In genomic region chr5:29740651-29741050, GRCm38 (mm10) we compare ENCODE assay signal across 22 mouse cellular contexts. TPM values are rescaled to one million over a fixed set of nuclear protein-coding genes. Genes with fewer than 3 reads are reported as not detected.
A peak's percentile ranks its signal among the peaks of the same experiment; 100 is the strongest.
DNase-seq lines count a peak whose midpoint lies in the region; ATAC-seq and TF ChIP-seq lines count a peak whose summit lies in the region.
"Had no signal": no experiment of that assay in that cellular context is flagged by ENCODE, and none has a peak within 500 bp of the region (broad histone marks: within the 10 kb centered on the region; RNA-seq: fewer than 3 reads in every experiment).

No protein-coding gene starts in this region.

- H3K27ac ChIP-seq in heart, embryonic 12.5 days (ENCODE audit: poor library complexity, severe bottlenecking), result no peak overlapping the region
- H3K27ac ChIP-seq in heart, postnatal 0 days (ENCODE audit: low read depth), result peak overlapping the region; percentile 16; the same call in 1 of the 2 replicates
- 0 out of 2 replicates have a peak overlapping the region, but pooled peaks have one; percentile 53 for H3K27ac ChIP-seq in liver, postnatal 0 days (ENCODE audit: low read depth)
- H3K27ac ChIP-seq in liver, embryonic 12.5 days, result no peak overlapping the region
- H3K27ac ChIP-seq: embryonic facial prominence, embryonic 12.5 days; forebrain, embryonic 15.5 days; hindbrain, embryonic 15.5 days had no signal

- WGBS in heart, embryonic 12.5 days, result 81% methylated on average over 1 of the region's 1 CpGs
- 33% methylated on average over 1 of the region's 1 CpGs for WGBS in heart, postnatal 0 days
- WGBS in liver, postnatal 0 days (ENCODE audit: insufficient replicate concordance), result 40% methylated on average over 1 of the region's 1 CpGs
- 52% methylated on average over 1 of the region's 1 CpGs for WGBS in liver, embryonic 12.5 days (ENCODE audit: insufficient replicate concordance)

- H3K4me1 ChIP-seq in heart, embryonic 12.5 days (replicated peaks), result peaks cover 39% of the 10 kb centered on the region
- peaks cover 24% of the 10 kb centered on the region for H3K4me1 ChIP-seq in heart, postnatal 0 days (ENCODE audit: control insufficient read depth, insufficient read depth)
- H3K4me1 ChIP-seq in liver, postnatal 0 days (ENCODE audit: insufficient read depth), result peaks cover 25% of the 10 kb centered on the region
- H3K4me1 ChIP-seq in liver, embryonic 12.5 days, result peaks cover 59% of the 10 kb centered on the region

- H3K9ac ChIP-seq in heart, embryonic 12.5 days, result peak overlapping the region; percentile 45; the same call in 1 of the 2 replicates
- H3K9ac ChIP-seq in heart, postnatal 0 days (replicated peaks; ENCODE audit: low read depth, low read length), result peak overlapping the region; percentile 16; the same call in 1 of the 2 replicates
- no peak overlapping the region for H3K9ac ChIP-seq in liver, postnatal 0 days (replicated peaks)
- H3K9ac ChIP-seq in liver, embryonic 12.5 days, result no peak overlapping the region
- H3K9ac ChIP-seq: embryonic facial prominence, embryonic 12.5 days; forebrain, embryonic 15.5 days; hindbrain, embryonic 15.5 days had no signal

- H3K27me3 ChIP-seq in heart, embryonic 12.5 days (replicated peaks), result no peaks in the 10 kb centered on the region
- no peaks in the 10 kb centered on the region for H3K27me3 ChIP-seq in heart, postnatal 0 days (ENCODE audit: control insufficient read depth, insufficient read depth, low read length)
- no peaks in the 10 kb centered on the region for H3K27me3 ChIP-seq in liver, postnatal 0 days (ENCODE audit: insufficient read depth, low read length)
- H3K27me3 ChIP-seq in liver, embryonic 12.5 days (replicated peaks), result no peaks in the 10 kb centered on the region
- H3K27me3 ChIP-seq: embryonic facial prominence, embryonic 12.5 days; forebrain, embryonic 15.5 days; hindbrain, embryonic 15.5 days had no signal

- intact Hi-C loops in heart, postnatal 25 days (cut with DNase I), result no loop called here

- H3K4me2 ChIP-seq in heart, embryonic 12.5 days, result no peak overlapping the region
- H3K4me2 ChIP-seq in heart, postnatal 0 days (ENCODE audit: low read depth, low read length), result no peak overlapping the region
- H3K4me2 ChIP-seq in liver, postnatal 0 days (ENCODE audit: low read depth, low read length), result no peak overlapping the region
- no peak overlapping the region for H3K4me2 ChIP-seq in liver, embryonic 12.5 days
- H3K4me2 ChIP-seq: embryonic facial prominence, embryonic 12.5 days; forebrain, embryonic 15.5 days; hindbrain, embryonic 15.5 days had no signal

- no peak for TF ChIP-seq CTCF in heart, postnatal 0 days (IDR thresholded peaks at IDR 0.05; ENCODE audit: low read depth)
- no peak for TF ChIP-seq CTCF in liver, postnatal 0 days (IDR thresholded peaks at IDR 0.05; ENCODE audit: low read depth)

- 0 out of 2 replicates have a peak, but pooled peaks cover 3% of the 10 kb centered on the region for H3K36me3 ChIP-seq in heart, embryonic 12.5 days
- no peaks in the 10 kb centered on the region for H3K36me3 ChIP-seq in heart, postnatal 0 days (replicated peaks; ENCODE audit: control insufficient read depth, insufficient read depth, low read length)
- H3K36me3 ChIP-seq in liver, postnatal 0 days (replicated peaks; ENCODE audit: insufficient read depth, low read length), result peaks cover 8% of the 10 kb centered on the region
- peaks cover 19% of the 10 kb centered on the region for H3K36me3 ChIP-seq in liver, embryonic 12.5 days

- no peak for DNase-seq in heart, postnatal 25 days (ENCODE audit: low spot score)
- DNase-seq in heart, postnatal 0 days (ENCODE audit: low spot score), result no peak
- no peak for DNase-seq in heart, adult 18-20 months
- no peak for DNase-seq in liver, postnatal 0 days
- DNase-seq in adipocyte (ENCODE audit: low spot score), result peak; percentile 70
- no peak for DNase-seq in adrenal gland, adult 18-20 months (ENCODE audit: low spot score in 2 of 2)
- DNase-seq: adrenal gland, postnatal 14 days; cerebellum, adult 11-12 months; cerebellum, adult 9-10 months; cerebellum, postnatal 25 days; gastrocnemius, postnatal 14 days had no signal

- no peak for TF ChIP-seq EP300 in heart, postnatal 0 days (IDR thresholded peaks at IDR 0.05; ENCODE audit: low read depth)
- TF ChIP-seq EP300 in liver, postnatal 0 days (IDR thresholded peaks at IDR 0.05; ENCODE audit: low read depth), result no peak

- no peaks in the 10 kb centered on the region for H3K9me3 ChIP-seq in heart, embryonic 12.5 days (replicated peaks)
- H3K9me3 ChIP-seq in heart, postnatal 0 days (replicated peaks; ENCODE audit: control insufficient read depth, low read length), result no peaks in the 10 kb centered on the region
- H3K9me3 ChIP-seq in liver, postnatal 0 days (ENCODE audit: low read length), result no peaks in the 10 kb centered on the region
- no peaks in the 10 kb centered on the region for H3K9me3 ChIP-seq in liver, embryonic 12.5 days (replicated peaks)
- H3K9me3 ChIP-seq: embryonic facial prominence, embryonic 12.5 days; forebrain, embryonic 15.5 days; G1E; hindbrain, embryonic 15.5 days had no signal

- ATAC-seq in heart, embryonic 12.5 days (ENCODE audit: insufficient number of reproducible peaks, low FRiP score), result no peak
- ATAC-seq in heart, postnatal 0 days (ENCODE audit: insufficient read depth, low read depth), result no peak
- no peak for ATAC-seq in liver, postnatal 0 days
- ATAC-seq in liver, embryonic 12.5 days, result no peak
- ATAC-seq: forebrain, embryonic 15.5 days; intestine, embryonic 16.5 days had no signal

- H3K4me3 ChIP-seq in heart, embryonic 12.5 days, result no peak overlapping the region
- H3K4me3 ChIP-seq in heart, postnatal 0 days (ENCODE audit: low read depth, low read length), result no peak overlapping the region
- no peak overlapping the region for H3K4me3 ChIP-seq in liver, postnatal 0 days (ENCODE audit: low read depth, low read length)
- no peak overlapping the region for H3K4me3 ChIP-seq in liver, embryonic 12.5 days
- H3K4me3 ChIP-seq: embryonic facial prominence, embryonic 12.5 days; forebrain, embryonic 15.5 days; hindbrain, embryonic 15.5 days had no signal

RNA-seq across cellular contexts. Expression of gene Gm5129, which starts 4.9 kb away (rescaled TPM):
- polyA plus RNA-seq in heart, embryonic 12.5 days (2016; fragmentation: Nextera tagmentation; extraction: Ambion mirVana), result not detected in 2 replicates
- not detected for total RNA-seq in heart, postnatal 25 days (2021)
- not detected in 2 replicates for total RNA-seq in heart, postnatal 0 days (2014; rRNA removed; ENCODE audit: low replicate concordance)
- not detected in 2 replicates for polyA plus RNA-seq in heart, postnatal 0 days (2015; fragmentation: Nextera tagmentation; extraction: Ambion mirVana)
- 1 to 10 TPM in 1 of 2 experiments, not detected in 1; 1.3 TPM for total RNA-seq in heart, adult 18-20 months (2021)
- not detected in 2 replicates for polyA plus RNA-seq in liver, postnatal 0 days (2015; fragmentation: Nextera tagmentation; extraction: Ambion mirVana)
- polyA plus RNA-seq in liver, embryonic 12.5 days (2016; fragmentation: Nextera tagmentation; extraction: Ambion mirVana), result not detected in 2 replicates
- total RNA-seq in adrenal gland, adult 18-20 months (2021), result 1 to 10 TPM in 1 of 2 experiments, not detected in 1; 1.9 TPM
- total RNA-seq: adrenal gland, postnatal 14 days; gastrocnemius, postnatal 14 days; heart, postnatal 10 days had no signal
- polyA plus RNA-seq: cortical plate, adult 2 months; embryonic facial prominence, embryonic 12.5 days; forebrain, embryonic 11.5 days; forebrain, embryonic 15.5 days; hindbrain, embryonic 11.5 days; hindbrain, embryonic 15.5 days; intestine, embryonic 16.5 days had no signal

RNA-seq across cellular contexts. Expression of gene Dnajb6, which starts 5.2 kb away (rescaled TPM):
- polyA plus RNA-seq in heart, embryonic 12.5 days (2016; fragmentation: Nextera tagmentation; extraction: Ambion mirVana), result 114 and 115 TPM in 2 replicates
- total RNA-seq in heart, postnatal 25 days (2021), result 10 to 100 TPM; 64.7 to 68.7 TPM
- total RNA-seq in heart, postnatal 0 days (2014; rRNA removed; ENCODE audit: low replicate concordance), result 37.2 and 42.0 TPM in 2 replicates
- 85.9 and 88.6 TPM in 2 replicates for polyA plus RNA-seq in heart, postnatal 0 days (2015; fragmentation: Nextera tagmentation; extraction: Ambion mirVana)
- 10 to 100 TPM; 72.3 to 75.7 TPM for total RNA-seq in heart, adult 18-20 months (2021)
- polyA plus RNA-seq in liver, postnatal 0 days (2015; fragmentation: Nextera tagmentation; extraction: Ambion mirVana), result 83.0 and 87.4 TPM in 2 replicates
- 104 and 112 TPM in 2 replicates for polyA plus RNA-seq in liver, embryonic 12.5 days (2016; fragmentation: Nextera tagmentation; extraction: Ambion mirVana)
- 100 to 1,000 TPM; 118 to 146 TPM for total RNA-seq in adrenal gland, adult 18-20 months (2021)

Comparison
In these comparisons a context has a peak if more than half of its experiments do, and no peak if none do; other contexts are left out.
1. H3K27ac ChIP-seq: peak in heart, postnatal 0 days (single experiment) and liver, postnatal 0 days (single experiment); none in heart, embryonic 12.5 days (single experiment) and liver, embryonic 12.5 days (single experiment).
2. H3K9ac ChIP-seq: peak in heart, embryonic 12.5 days (single experiment) and heart, postnatal 0 days (single experiment); none in liver, postnatal 0 days (single experiment) and liver, embryonic 12.5 days (single experiment).